Mouse (Mus musculus): ENCODE data around the gene Mpig6b. TPM values are rescaled to one million over a fixed set of nuclear protein-coding genes. Genes with fewer than 3 reads are reported as not detected.
"Not testable (repeated sequence)": the region's sequence is repeated elsewhere in the genome, so short reads cannot be mapped to it uniquely, and the experiment has no call there.

Gene Mpig6b
- polyA plus RNA-seq, 1 experiment from 2014 or later, result 0.46 TPM

- ATAC-seq (ENCODE audit: low FRiP score, low TSS enrichment), result no peak
- Histone ChIP-seq H3K27ac (ENCODE audit: low read depth, low read length) (no peak overlapping the region), H3K27me3 (ENCODE audit: control insufficient read depth, insufficient read depth, low read length) (no peaks in the 10 kb centered on the region), H3K9ac (ENCODE audit: low read depth, low read length) (no peak overlapping the region), H3K4me3 (ENCODE audit: low read length) (no peak overlapping the region), H3K9me3 (ENCODE audit: control insufficient read depth, low read length) (no peaks in the 10 kb centered on the region), H3K4me2 (replicated peaks; ENCODE audit: low read depth, low read length) (no peak overlapping the region), H3K4me1 (ENCODE audit: control insufficient read depth, insufficient read depth, low read length) (no peaks in the 10 kb centered on the region), H3K36me3 (ENCODE audit: control insufficient read depth, insufficient read depth, low read length) (no peaks in the 10 kb centered on the region)
- WGBS, result 83% methylated on average over 6 of the region's 6 CpGs
These were observed 31.1 kb downstream of the Mpig6b start for GRCm38 (mm10) chr17:35034896-35035295.

GRCm38 (mm10) chr17:35033703-35034102 lies 32.3 kb downstream of the Mpig6b start:
- not testable (repeated sequence) for ATAC-seq (ENCODE audit: low FRiP score, low TSS enrichment); H3K36me3 ChIP-seq (ENCODE audit: control insufficient read depth, insufficient read depth, low read length); H3K9ac ChIP-seq (ENCODE audit: low read depth, low read length); H3K4me2 ChIP-seq (replicated peaks; ENCODE audit: low read depth, low read length); H3K9me3 ChIP-seq (ENCODE audit: control insufficient read depth, low read length); H3K4me1 ChIP-seq (ENCODE audit: control insufficient read depth, insufficient read depth, low read length); H3K27ac ChIP-seq (ENCODE audit: low read depth, low read length); H3K27me3 ChIP-seq (ENCODE audit: control insufficient read depth, insufficient read depth, low read length); H3K4me3 ChIP-seq (ENCODE audit: low read length)
- WGBS, result 86% methylated on average over 1 of the region's 1 CpGs

GRCm38 (mm10) chr17:35032323-35032870 lies 33.6 kb downstream of the Mpig6b start:
- H3K4me1 ChIP-seq (ENCODE audit: control insufficient read depth, insufficient read depth, low read length), result 0 out of 2 replicates have a peak, but pooled peaks cover 4% of the 10 kb centered on the region
- H3K27ac ChIP-seq (ENCODE audit: low read depth, low read length), result no peak overlapping the region
- H3K9me3 ChIP-seq (ENCODE audit: control insufficient read depth, low read length), result no peaks in the 10 kb centered on the region
- ATAC-seq (ENCODE audit: low FRiP score, low TSS enrichment), result no peak
- H3K36me3 ChIP-seq (ENCODE audit: control insufficient read depth, insufficient read depth, low read length), result no peaks in the 10 kb centered on the region
- H3K9ac ChIP-seq (ENCODE audit: low read depth, low read length), result no peak overlapping the region
- 71% methylated on average over 8 of the region's 8 CpGs for WGBS
- no peak overlapping the region for H3K4me3 ChIP-seq (ENCODE audit: low read length)
- H3K4me2 ChIP-seq (replicated peaks; ENCODE audit: low read depth, low read length), result no peak overlapping the region
- H3K27me3 ChIP-seq (ENCODE audit: control insufficient read depth, insufficient read depth, low read length), result no peaks in the 10 kb centered on the region

GRCm38 (mm10) chr17:35031880-35032279 lies 34.1 kb downstream of the Mpig6b start:
- H3K4me2 ChIP-seq (replicated peaks; ENCODE audit: low read depth, low read length), result no peak overlapping the region

GRCm38 (mm10) chr17:35031272-35031671 lies 34.7 kb downstream of the Mpig6b start:
- H3K4me2 ChIP-seq (replicated peaks; ENCODE audit: low read depth, low read length), result no peak overlapping the region
- H3K4me3 ChIP-seq (ENCODE audit: low read length), result no peak overlapping the region
- ATAC-seq (ENCODE audit: low FRiP score, low TSS enrichment), result no peak
- H3K27me3 ChIP-seq (ENCODE audit: control insufficient read depth, insufficient read depth, low read length), result no peaks in the 10 kb centered on the region
- H3K36me3 ChIP-seq (ENCODE audit: control insufficient read depth, insufficient read depth, low read length), result no peaks in the 10 kb centered on the region
- no peaks in the 10 kb centered on the region for H3K9me3 ChIP-seq (ENCODE audit: control insufficient read depth, low read length)
- no peak overlapping the region for H3K27ac ChIP-seq (ENCODE audit: low read depth, low read length)
- 0 out of 2 replicates have a peak, but pooled peaks cover 6% of the 10 kb centered on the region for H3K4me1 ChIP-seq (ENCODE audit: control insufficient read depth, insufficient read depth, low read length)
- no peak overlapping the region for H3K9ac ChIP-seq (ENCODE audit: low read depth, low read length)
- 95% methylated on average over 11 of the region's 11 CpGs for whole genome bisulfite sequencing

More at GRCm38 (mm10) chr17:35031880-35032279, 34.1 kb downstream of the Mpig6b start:
- Histone ChIP-seq H3K27ac (ENCODE audit: low read depth, low read length) (no peak overlapping the region), H3K4me1 (ENCODE audit: control insufficient read depth, insufficient read depth, low read length) (0 out of 2 replicates have a peak, but pooled peaks cover 4% of the 10 kb centered on the region), H3K36me3 (ENCODE audit: control insufficient read depth, insufficient read depth, low read length) (no peaks in the 10 kb centered on the region), H3K9me3 (ENCODE audit: control insufficient read depth, low read length) (no peaks in the 10 kb centered on the region), H3K4me3 (ENCODE audit: low read length) (no peak overlapping the region), H3K9ac (ENCODE audit: low read depth, low read length) (no peak overlapping the region), H3K27me3 (ENCODE audit: control insufficient read depth, insufficient read depth, low read length) (no peaks in the 10 kb centered on the region)
- ATAC-seq (ENCODE audit: low FRiP score, low TSS enrichment), result no peak
- WGBS, result 76% methylated on average over 7 of the region's 7 CpGs

GRCm38 (mm10) chr17:35029691-35030532 lies 36.1 kb downstream of the Mpig6b start:
- H3K4me1 ChIP-seq (ENCODE audit: control insufficient read depth, insufficient read depth, low read length), result 0 out of 2 replicates have a peak, but pooled peaks cover 13% of the 10 kb centered on the region
- no peak overlapping the region for H3K4me3 ChIP-seq (ENCODE audit: low read length)
- H3K36me3 ChIP-seq (ENCODE audit: control insufficient read depth, insufficient read depth, low read length), result no peaks in the 10 kb centered on the region
- no peak overlapping the region for H3K27ac ChIP-seq (ENCODE audit: low read depth, low read length)
- no peak for ATAC-seq (ENCODE audit: low FRiP score, low TSS enrichment)
- no peak overlapping the region for H3K9ac ChIP-seq (ENCODE audit: low read depth, low read length)
- WGBS, result 36% methylated on average over 19 of the region's 19 CpGs
- H3K9me3 ChIP-seq (ENCODE audit: control insufficient read depth, low read length), result no peaks in the 10 kb centered on the region
- no peak overlapping the region for H3K4me2 ChIP-seq (replicated peaks; ENCODE audit: low read depth, low read length)
- H3K27me3 ChIP-seq (ENCODE audit: control insufficient read depth, insufficient read depth, low read length), result no peaks in the 10 kb centered on the region

- H3K27ac ChIP-seq (ENCODE audit: low read depth, low read length), result no peak overlapping the region
- no peaks in the 10 kb centered on the region for H3K27me3 ChIP-seq (ENCODE audit: control insufficient read depth, insufficient read depth, low read length)
- ATAC-seq (ENCODE audit: low FRiP score, low TSS enrichment), result no peak
- H3K4me3 ChIP-seq (ENCODE audit: low read length), result no peak overlapping the region
- 68% methylated on average over 2 of the region's 2 CpGs for WGBS
- no peak overlapping the region for H3K4me2 ChIP-seq (replicated peaks; ENCODE audit: low read depth, low read length)
- H3K9ac ChIP-seq (ENCODE audit: low read depth, low read length), result no peak overlapping the region
- H3K36me3 ChIP-seq (ENCODE audit: control insufficient read depth, insufficient read depth, low read length), result no peaks in the 10 kb centered on the region
- H3K9me3 ChIP-seq (ENCODE audit: control insufficient read depth, low read length), result no peaks in the 10 kb centered on the region
- H3K4me1 ChIP-seq (ENCODE audit: control insufficient read depth, insufficient read depth, low read length), result 0 out of 2 replicates have a peak, but pooled peaks cover 14% of the 10 kb centered on the region
These were observed 37.7 kb downstream of the Mpig6b start for GRCm38 (mm10) chr17:35028315-35028714.

GRCm38 (mm10) chr17:35027277-35028068 lies 38.5 kb downstream of the Mpig6b start, which contains the start of gene Sapcd1:
Gene Sapcd1, minus strand, starts transcription at chr17:35028016.
- Histone ChIP-seq H3K9me3 (ENCODE audit: control insufficient read depth, low read length) (no peaks in the 10 kb centered on the region), H3K36me3 (ENCODE audit: control insufficient read depth, insufficient read depth, low read length) (no peaks in the 10 kb centered on the region), H3K4me2 (replicated peaks; ENCODE audit: low read depth, low read length) (peak within 1 kb of the TSS; percentile 24), H3K4me3 (ENCODE audit: low read length) (no peak within 1 kb of the TSS; the same call in 1 of the 2 replicates), H3K9ac (ENCODE audit: low read depth, low read length) (peak within 1 kb of the TSS; percentile 34; the same call in 1 of the 2 replicates), H3K4me1 (ENCODE audit: control insufficient read depth, insufficient read depth, low read length) (0 out of 2 replicates have a peak, but pooled peaks cover 14% of the 10 kb centered on the region), H3K27ac (ENCODE audit: low read depth, low read length) (peak within 1 kb of the TSS; percentile 47), H3K27me3 (ENCODE audit: control insufficient read depth, insufficient read depth, low read length) (no peaks in the 10 kb centered on the region)
- peak; percentile 41; the same call in 1 of the 2 replicates for ATAC-seq (ENCODE audit: low FRiP score, low TSS enrichment)
- WGBS, result 30% methylated on average over 13 of the region's 13 CpGs
